Mouse (Mus musculus): ENCODE measurements at regions not wholly inside any gene's neighbourhood (a gene's known extent, or its start where the extent isn't known, plus 50 kb on each side); places are given as distances from the start of the nearest gene placed in this dataset.

DNA sequence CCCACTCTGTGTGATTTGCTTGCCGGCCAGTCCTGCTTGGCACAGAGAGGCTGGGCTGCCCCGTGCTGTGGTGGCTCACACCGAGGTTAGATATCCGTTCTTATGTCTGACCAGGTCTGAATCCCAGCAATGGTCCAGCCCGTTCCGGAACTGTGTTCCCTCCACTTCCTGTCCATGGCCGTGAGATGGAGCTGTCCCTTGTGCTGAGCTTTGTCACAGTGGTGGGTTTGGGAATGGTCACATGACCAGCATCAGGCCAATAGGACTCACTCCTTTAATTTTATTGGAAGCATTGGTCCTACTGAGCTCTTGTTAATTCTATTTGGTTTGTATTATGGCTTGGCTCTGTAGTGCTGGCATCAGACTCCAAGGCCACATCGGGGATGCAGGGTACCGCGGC lies 132.9 kb upstream of the Zfp64 start:
- no peaks in the 10 kb centered on the region for H3K79me2 ChIP-seq (replicated peaks; ENCODE audit: control insufficient read depth, insufficient read depth, low read length)
- 71% methylated on average over 10 of the region's 10 CpGs for WGBS
- H3K9ac ChIP-seq (ENCODE audit: low read depth, low read length) = no peak overlapping the region
- H3K4me1 ChIP-seq (ENCODE audit: control insufficient read depth, insufficient read depth, low read length) = no peaks in the 10 kb centered on the region
- no peaks in the 10 kb centered on the region for H3K36me3 ChIP-seq (ENCODE audit: control insufficient read depth, insufficient read depth, low read length)
- no peak overlapping the region for H3K4me3 ChIP-seq
- intact Hi-C loops (cut with DNase I) = no loop called here
- DNase-seq = no peak
- TF ChIP-seq EP300 (IDR thresholded peaks at IDR 0.05; ENCODE audit: insufficient read depth, low read depth, low read length) = no peak
- H3K27me3 ChIP-seq (ENCODE audit: control insufficient read depth, insufficient read depth, low read length) = no peaks in the 10 kb centered on the region
- H3K27ac ChIP-seq = no peak overlapping the region

DNA sequence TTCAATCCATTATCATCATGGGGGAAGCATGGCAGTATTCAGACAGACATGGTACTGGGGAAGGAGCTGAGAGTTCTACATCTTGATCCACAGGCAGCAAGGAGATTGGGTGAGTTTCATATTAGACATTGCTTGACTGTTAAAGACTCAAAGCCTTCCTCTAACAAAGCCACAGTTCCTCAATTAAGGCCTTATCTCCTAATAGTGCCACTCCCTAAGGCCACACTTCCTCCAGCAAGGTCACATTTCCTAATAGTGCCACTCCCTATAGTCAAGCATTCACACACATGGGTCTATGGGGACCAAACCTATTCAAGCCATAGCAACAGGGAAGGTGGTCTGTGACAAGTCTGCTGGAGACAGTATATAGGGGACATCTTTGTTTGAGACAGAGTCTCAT lies 115.9 kb upstream of the Zfp64 start:
- no peak for DNase-seq
- H3K27ac ChIP-seq = no peak overlapping the region

DNA sequence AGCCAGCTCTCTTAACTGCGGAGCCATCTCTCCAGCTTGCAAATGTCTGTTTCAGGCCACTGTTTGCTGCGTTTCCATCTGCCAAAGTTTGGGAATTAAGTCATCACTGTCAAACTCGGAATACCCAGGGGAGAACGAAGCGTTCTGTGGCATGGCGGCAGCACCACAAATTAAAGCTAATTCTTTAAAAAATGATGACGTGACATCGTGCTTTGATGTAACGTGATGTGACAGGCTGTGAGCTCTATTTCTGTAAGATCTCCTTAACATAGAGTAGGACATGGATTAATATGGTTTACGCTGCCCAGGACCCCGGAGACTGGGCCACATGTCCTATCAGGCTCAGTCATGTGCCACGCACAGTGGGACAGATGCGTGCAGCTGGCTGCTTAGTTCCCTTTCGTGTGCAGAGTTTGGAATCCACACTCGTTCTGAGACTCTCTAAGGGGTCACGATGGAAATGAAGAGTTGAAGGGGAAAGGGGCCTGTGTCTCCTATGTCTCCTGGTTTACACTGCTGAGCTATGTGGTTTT lies 109.8 kb upstream of the Zfp64 start:
- H3K4me3 ChIP-seq = no peak overlapping the region
- H3K36me3 ChIP-seq (ENCODE audit: control insufficient read depth, insufficient read depth, low read length) = no peaks in the 10 kb centered on the region
- no peak overlapping the region for H3K9ac ChIP-seq (ENCODE audit: low read depth, low read length)
- DNase-seq = no peak
- peaks cover 6% of the 10 kb centered on the region for H3K4me1 ChIP-seq (ENCODE audit: control insufficient read depth, insufficient read depth, low read length)
- TF ChIP-seq EP300 (IDR thresholded peaks at IDR 0.05; ENCODE audit: insufficient read depth, low read depth, low read length) = no peak
- TF ChIP-seq CTCF (IDR thresholded peaks at IDR 0.05) = no peak
- no peak for TF ChIP-seq POLR2A (IDR thresholded peaks at IDR 0.05; ENCODE audit: insufficient read depth, low read depth, low read length)
- no peaks in the 10 kb centered on the region for H3K27me3 ChIP-seq (ENCODE audit: control insufficient read depth, insufficient read depth, low read length)
- H3K79me2 ChIP-seq (replicated peaks; ENCODE audit: control insufficient read depth, insufficient read depth, low read length) = no peaks in the 10 kb centered on the region
- WGBS = 86% methylated on average over 16 of the region's 16 CpGs
- intact Hi-C loops (cut with DNase I) = no loop called here
- H3K27ac ChIP-seq = no peak overlapping the region

More for the DNA sequence above, 115.9 kb upstream of the Zfp64 start:
- no peak overlapping the region for H3K4me3 ChIP-seq
- H3K27me3 ChIP-seq (ENCODE audit: control insufficient read depth, insufficient read depth, low read length) = no peaks in the 10 kb centered on the region
- intact Hi-C loops (cut with DNase I) = no loop called here
- no peaks in the 10 kb centered on the region for H3K36me3 ChIP-seq (ENCODE audit: control insufficient read depth, insufficient read depth, low read length)
- H3K9ac ChIP-seq (ENCODE audit: low read depth, low read length) = no peak overlapping the region
- no peaks in the 10 kb centered on the region for H3K79me2 ChIP-seq (replicated peaks; ENCODE audit: control insufficient read depth, insufficient read depth, low read length)
- TF ChIP-seq POLR2A (IDR thresholded peaks at IDR 0.05; ENCODE audit: insufficient read depth, low read depth, low read length) (no peak), CTCF (IDR thresholded peaks at IDR 0.05) (no peak), EP300 (IDR thresholded peaks at IDR 0.05; ENCODE audit: insufficient read depth, low read depth, low read length) (no peak)
- no peaks in the 10 kb centered on the region for H3K4me1 ChIP-seq (ENCODE audit: control insufficient read depth, insufficient read depth, low read length)

- Histone ChIP-seq H3K79me2 (replicated peaks; ENCODE audit: control insufficient read depth, insufficient read depth, low read length) (no peaks in the 10 kb centered on the region), H3K9ac (ENCODE audit: low read depth, low read length) (no peak overlapping the region), H3K27ac (peak overlapping the region; percentile 36; the same call in 1 of the 2 replicates), H3K4me3 (no peak overlapping the region), H3K36me3 (ENCODE audit: control insufficient read depth, insufficient read depth, low read length) (no peaks in the 10 kb centered on the region), H3K27me3 (ENCODE audit: control insufficient read depth, insufficient read depth, low read length) (no peaks in the 10 kb centered on the region), H3K4me1 (ENCODE audit: control insufficient read depth, insufficient read depth, low read length) (peaks cover 6% of the 10 kb centered on the region)
- DNase-seq = peak; percentile 71 to 73
- TF ChIP-seq EP300 (IDR thresholded peaks at IDR 0.05; ENCODE audit: insufficient read depth, low read depth, low read length) (0 out of 2 replicates have a peak, but pooled peaks have one; percentile 23), CTCF (IDR thresholded peaks at IDR 0.05) (peak; percentile 96), POLR2A (IDR thresholded peaks at IDR 0.05; ENCODE audit: insufficient read depth, low read depth, low read length) (no peak)
- WGBS = 3% methylated on average over 11 of the region's 11 CpGs
- intact Hi-C loops (cut with DNase I) = loop anchor here (1.0 to 2.0 kb wide), 3 partner anchors 47 to 1040 kb away; no protein-coding TSS in a partner anchor
These were observed 106.1 kb upstream of the Zfp64 start for GRCm38 (mm10) chr2:169061520-169061919.

- Histone ChIP-seq H3K79me2 (replicated peaks; ENCODE audit: control insufficient read depth, insufficient read depth, low read length) (no peaks in the 10 kb centered on the region), H3K9ac (ENCODE audit: low read depth, low read length) (no peak overlapping the region), H3K4me3 (no peak overlapping the region), H3K4me1 (ENCODE audit: control insufficient read depth, insufficient read depth, low read length) (peaks cover 6% of the 10 kb centered on the region), H3K27ac (no peak overlapping the region; the same call in 1 of the 2 replicates), H3K27me3 (ENCODE audit: control insufficient read depth, insufficient read depth, low read length) (no peaks in the 10 kb centered on the region), H3K36me3 (ENCODE audit: control insufficient read depth, insufficient read depth, low read length) (no peaks in the 10 kb centered on the region)
- TF ChIP-seq EP300 (IDR thresholded peaks at IDR 0.05; ENCODE audit: insufficient read depth, low read depth, low read length) (no peak), POLR2A (IDR thresholded peaks at IDR 0.05; ENCODE audit: insufficient read depth, low read depth, low read length) (no peak), CTCF (IDR thresholded peaks at IDR 0.05) (no peak)
- intact Hi-C loops (cut with DNase I) = loop anchor here (2.0 kb wide), 1 partner anchor 788 kb away; no protein-coding TSS in a partner anchor
- no peak for DNase-seq
- WGBS = 18% methylated on average over 13 of the region's 13 CpGs
These were observed 105.1 kb upstream of the Zfp64 start for GRCm38 (mm10) chr2:169060495-169060894.

GRCm38 (mm10) chr2:169057831-169058230 lies 102.4 kb upstream of the Zfp64 start:
- Histone ChIP-seq H3K79me2 (replicated peaks; ENCODE audit: control insufficient read depth, insufficient read depth, low read length) (no peaks in the 10 kb centered on the region), H3K27ac (no peak overlapping the region), H3K36me3 (ENCODE audit: control insufficient read depth, insufficient read depth, low read length) (no peaks in the 10 kb centered on the region), H3K4me3 (no peak overlapping the region), H3K9ac (ENCODE audit: low read depth, low read length) (no peak overlapping the region), H3K27me3 (ENCODE audit: control insufficient read depth, insufficient read depth, low read length) (no peaks in the 10 kb centered on the region), H3K4me1 (ENCODE audit: control insufficient read depth, insufficient read depth, low read length) (peaks cover 6% of the 10 kb centered on the region)
- WGBS = 78% methylated on average over 5 of the region's 5 CpGs
- TF ChIP-seq CTCF (IDR thresholded peaks at IDR 0.05) (peak; percentile 47), POLR2A (IDR thresholded peaks at IDR 0.05; ENCODE audit: insufficient read depth, low read depth, low read length) (no peak), EP300 (IDR thresholded peaks at IDR 0.05; ENCODE audit: insufficient read depth, low read depth, low read length) (no peak)
- intact Hi-C loops (cut with DNase I) = no loop called here
- DNase-seq = no peak

Measured in heart, adult 2 months (tissue).